Mouse (Mus musculus) right cerebral cortex, postnatal 10 days (tissue): ENCODE data around the gene Btbd17.

Source experiments
- DNase-seq, 2 experiments: peaks; one replicate each; pipeline ENCODE4 v3.0.0; 2021; ENCODE audit warnings: low spot score in 2 of 2

Btbd17 gene

DNA sequence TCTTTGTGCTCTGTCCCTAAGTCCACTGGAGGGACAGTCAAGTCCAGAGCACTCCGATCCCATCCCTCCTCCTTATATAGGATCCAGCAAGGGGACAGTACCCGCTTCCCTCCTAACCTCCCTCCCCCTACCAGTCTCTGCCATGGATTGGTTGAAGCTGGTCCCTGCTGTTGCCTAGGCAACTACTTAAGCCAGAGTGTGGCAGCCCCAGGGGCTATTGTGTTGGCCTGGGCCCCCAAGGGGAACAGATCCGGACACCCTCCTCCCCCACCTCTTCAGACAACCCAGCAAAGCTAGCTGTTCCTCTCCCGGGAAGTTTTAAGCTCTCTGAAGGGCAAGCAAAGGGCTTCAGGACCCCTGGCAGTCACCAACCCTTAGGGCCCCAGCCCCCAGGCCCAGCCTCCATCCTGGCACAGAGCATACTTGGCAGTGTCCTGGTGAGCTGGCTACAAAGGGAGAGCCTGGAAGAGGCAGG is at the start of gene Btbd17:
Gene Btbd17 (minus strand): TSS at position 98 of the 475 bp plus-strand sequence.
- peak; percentile 85 to 89 for DNase-seq

DNA sequence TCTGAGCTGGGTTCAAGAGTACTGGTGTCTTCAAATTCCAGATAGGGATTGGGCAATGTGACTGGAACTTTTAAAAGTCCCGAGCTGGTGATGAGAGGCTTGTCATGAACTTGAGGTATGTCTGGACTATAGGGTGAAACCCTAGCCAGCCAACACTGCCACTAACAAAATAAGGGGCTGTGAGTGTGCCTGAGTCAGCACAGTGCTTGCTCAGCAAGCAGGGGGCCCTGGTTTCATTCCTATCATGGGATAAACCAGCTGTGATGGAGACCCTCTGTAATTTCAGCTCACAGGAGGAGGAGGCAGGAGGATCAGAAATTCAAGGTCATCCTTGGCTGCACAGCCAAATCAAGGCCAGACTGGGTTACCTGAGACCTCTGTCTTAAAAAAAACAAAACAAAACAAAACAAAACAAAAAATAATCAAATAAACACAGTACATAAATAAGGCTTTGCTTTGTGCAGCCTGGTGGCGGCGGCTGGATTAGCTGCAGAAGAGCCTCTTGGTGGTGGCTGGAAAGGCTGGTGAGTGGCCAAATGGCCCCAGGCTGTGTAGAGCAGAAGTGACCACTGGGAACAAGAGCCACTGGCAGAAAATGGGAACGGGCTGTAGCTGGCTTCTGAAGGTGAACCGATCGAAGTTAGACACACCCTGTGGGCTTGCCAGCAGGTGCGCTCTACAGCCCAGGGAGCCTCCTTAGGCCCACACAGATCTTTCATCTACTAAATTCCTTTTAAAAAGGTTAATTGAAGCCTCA is 48.9 kb upstream of the Btbd17 start:
- DNase-seq, result no peak

DNA sequence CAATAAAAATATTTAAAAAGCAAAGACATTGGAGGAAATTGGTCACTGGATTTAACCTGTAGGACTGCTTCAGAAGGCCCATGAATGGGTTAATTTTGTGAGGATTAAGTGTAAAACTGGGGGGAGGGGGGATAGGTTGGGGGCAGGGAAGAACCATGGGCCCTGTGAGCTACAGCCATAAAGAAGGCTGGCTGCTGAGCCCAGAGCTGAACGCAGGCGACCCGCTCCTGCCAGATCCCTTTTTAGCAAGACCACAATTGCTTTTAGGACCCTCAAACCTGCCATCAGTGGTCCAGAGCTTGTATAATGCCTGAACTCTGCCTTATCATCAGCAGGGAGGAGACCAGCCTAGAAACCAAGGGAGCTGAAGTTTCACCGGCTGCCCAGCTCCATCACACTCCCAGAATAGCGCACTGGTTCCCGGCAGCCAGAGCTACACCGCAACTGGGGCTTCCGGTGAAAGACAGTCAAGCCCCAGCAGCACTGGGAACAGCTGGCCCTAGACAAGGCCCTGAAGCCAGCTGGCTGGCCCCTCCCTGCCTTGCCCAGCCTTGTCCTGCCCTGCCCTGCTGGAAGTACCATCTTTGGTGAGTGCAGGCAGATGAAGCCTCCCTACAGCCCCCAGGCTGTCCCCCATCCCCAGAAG is 48.2 kb upstream of the Btbd17 start:
- DNase-seq, result peak in 1 of 2 experiments; percentile 40

DNA sequence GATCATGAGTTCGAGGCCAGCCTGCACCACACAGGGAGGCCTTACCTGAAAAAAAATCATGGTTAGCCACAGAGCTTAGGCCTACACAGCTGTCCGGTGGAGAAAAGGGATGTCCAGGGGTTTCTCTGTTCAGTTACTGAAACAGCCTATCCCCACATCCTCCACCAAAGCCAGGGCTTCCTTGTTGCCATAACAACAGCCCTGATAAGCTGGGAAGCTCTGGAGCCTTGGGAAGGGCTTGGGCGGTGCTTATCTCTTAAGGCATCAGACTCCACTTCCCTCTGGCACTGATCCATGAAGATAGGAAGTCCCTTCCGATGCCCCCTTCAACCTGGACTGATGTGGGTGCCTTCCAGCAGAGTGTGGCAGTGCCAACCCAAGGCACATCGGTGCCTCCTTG is 37.4 kb upstream of the Btbd17 start:
- no peak for DNase-seq

DNA sequence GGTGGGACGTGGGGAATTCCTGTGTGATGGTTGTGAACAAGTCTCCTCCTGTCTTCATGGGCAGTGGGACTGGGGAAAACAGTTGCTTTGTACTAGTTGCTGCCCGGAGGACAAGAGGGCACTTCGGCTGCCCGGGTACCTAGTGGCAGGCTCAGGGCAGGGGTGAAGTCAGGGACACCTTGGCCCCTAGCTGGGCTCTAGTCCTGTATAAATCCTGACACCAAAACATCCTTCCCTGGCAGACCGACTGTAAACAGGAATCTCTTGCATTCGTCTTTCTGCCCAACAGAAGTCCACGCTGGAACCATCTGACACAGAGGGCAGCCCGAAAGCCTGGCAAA is 34.7 kb upstream of the Btbd17 start:
- no peak for DNase-seq

DNA sequence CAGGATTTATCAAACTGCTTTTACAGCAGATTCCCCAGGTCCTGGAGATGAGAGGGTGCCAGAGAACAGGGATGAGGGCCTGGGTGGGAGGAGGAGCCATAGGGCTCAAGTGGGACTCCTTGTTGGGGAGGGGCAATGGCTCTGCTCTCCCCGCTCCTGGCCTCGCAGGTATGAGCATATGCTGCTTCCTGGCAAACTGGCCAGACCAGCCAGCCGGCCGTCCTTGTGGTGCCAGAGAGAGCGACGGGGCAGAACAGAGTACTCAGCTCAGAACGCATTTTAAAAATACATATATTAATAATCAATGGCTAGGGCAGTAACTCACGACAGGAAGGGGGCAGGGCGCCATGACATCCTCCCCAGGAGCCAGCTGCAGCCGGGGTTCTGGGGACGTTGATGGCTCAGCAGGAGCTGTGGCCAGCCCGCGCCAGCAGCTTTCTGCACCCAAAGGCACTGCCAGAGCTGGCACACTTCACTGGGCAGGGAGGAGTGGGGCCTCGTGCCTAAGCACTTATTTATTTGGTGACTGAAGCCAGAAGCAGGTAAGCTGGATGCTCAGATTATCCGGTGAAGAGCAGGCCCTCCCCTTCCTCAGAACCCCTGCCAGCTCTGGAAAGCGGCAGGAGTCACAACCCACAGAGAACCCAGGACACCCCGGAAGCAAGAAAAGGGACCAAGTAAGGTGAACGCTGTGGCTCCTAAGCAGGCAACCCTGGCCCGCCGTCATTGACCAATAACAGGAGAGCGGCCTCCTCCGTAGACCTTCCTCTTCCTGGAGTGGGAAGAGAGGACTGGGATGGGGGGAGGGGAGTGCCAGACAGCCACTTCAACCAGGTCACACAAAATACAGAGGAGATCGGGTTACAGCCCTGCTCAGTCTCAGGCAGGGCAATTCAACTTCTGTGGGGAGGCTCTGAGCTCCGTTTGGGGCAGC is 34.0 kb upstream of the Btbd17 start:
- no peak for DNase-seq

DNA sequence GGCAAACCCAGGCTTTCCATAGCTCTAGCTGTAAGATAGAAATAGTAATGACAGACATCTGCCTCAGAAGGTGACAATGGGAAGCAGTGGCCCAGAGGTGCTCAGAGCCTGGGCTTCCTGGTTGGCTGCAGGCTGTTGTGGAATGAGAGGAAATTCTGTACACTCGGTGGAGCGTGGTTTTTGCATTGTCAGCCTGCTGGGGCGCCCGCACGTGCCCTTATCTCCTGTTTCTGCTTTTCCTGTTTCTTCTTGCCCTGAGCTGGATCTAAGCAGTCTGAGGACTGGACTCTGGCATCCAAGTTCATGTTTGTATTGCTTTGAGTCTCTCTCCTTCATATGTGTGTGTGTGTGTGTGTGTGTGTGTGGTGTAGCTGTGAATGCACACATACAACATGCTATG is 30.9 kb upstream of the Btbd17 start:
- no peak for DNase-seq

DNA sequence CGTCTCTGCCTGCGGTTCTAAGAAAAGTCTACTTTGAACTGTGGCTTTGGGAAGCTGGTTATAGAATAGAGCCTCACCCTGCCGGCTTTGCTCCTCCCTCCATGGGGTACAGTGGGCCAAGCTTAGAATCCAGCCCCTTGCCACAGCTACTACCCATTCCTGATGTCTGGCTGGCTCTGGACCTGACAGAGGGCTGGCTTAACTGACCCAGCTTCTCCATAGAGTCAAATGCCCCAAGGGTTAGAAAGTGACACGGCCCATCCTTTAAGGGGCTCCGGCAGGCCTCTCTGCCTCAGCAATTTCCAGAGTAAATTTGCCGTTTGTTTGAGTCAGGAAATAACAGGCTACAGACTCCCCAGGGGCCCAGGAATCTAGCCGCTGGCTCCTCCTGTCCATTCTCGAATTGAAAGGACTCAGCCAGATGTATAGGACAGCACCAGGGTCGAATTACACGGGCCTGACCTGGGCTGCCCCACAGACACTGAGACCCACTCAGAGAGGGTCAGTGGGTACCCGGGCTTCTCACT is 27.5 kb upstream of the Btbd17 start:
- no peak for DNase-seq

DNA sequence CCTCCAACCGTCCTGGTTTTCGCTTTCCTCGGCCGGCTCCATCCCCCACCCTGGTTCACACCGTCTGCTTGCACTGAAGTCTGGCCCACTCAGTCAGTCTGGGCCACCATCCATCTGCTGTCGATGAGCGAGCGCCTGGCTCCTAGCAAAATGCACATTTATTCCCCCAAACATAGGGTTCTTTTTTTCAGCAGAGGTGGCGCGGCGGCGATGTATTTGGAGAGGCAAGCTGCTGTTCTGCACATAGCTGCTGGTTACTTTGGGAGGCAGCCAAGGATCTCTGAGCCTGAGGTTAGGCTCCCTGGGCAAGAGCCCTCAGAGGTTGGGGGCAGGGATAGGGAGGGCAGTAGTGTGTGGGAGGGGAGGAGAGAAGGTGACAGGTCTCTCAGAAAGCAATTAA is 27.0 kb upstream of the Btbd17 start:
- DNase-seq, result peak; percentile 92 to 95

DNA sequence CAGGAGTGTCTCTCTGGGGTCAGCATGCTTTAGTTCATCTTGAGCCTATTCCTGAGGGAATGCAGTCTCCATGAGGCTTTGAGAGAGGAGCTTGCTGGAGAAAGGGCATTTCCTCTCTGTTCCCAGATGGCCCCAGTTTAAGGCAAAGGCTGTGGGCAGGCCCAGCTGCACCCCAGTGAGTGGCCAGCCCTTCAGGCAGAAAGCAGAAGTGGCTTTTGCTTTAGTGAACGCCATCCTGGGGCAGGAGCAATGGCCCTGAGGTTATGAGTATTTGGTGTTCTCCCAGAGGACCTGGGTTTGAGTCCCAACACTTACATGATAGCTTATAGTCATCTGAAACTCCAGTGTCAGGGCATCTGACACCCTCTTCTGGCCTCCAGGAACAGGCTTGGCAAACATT is 25.6 kb upstream of the Btbd17 start:
- no peak for DNase-seq

DNA sequence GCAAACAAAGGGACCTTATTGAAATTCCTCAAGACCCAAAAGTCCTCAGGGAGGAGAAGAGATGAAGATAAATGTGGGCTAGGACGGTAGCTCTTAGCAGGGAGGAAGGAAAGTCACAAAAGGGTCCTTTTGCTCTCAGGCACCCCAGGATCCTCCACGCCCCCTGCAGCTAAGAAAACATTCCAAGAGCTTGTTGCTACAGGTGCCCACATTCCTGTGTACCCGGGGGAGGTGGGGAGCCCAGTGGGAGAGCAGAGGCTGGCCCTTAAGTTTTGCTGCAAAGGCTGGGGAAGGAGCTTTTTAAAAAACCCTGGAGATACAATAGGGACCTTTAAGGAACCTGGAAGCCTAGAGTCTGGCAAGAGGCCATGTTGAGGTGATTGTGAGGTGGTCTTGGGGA is 24.7 kb upstream of the Btbd17 start:
- no peak for DNase-seq

DNA sequence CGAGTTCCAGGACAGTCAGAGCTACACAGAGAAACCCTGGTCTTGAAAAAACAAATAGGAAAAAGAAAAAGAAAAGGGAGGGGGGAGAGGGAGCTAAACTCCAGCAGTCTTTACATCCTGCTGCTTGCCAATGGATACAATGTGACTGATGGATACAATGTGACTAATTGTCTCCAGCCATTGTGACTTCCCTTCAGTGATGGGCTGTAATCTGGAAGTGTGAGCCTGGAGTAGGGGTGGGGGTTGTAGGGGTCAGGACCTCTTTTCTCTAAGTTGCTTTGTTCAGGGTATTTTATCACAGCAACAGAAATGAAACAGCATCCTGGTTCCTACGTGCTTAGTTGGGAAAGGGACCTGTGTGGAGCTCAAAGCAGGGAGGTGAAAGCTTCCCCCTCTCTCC is 23.4 kb upstream of the Btbd17 start:
- DNase-seq, result no peak

DNA sequence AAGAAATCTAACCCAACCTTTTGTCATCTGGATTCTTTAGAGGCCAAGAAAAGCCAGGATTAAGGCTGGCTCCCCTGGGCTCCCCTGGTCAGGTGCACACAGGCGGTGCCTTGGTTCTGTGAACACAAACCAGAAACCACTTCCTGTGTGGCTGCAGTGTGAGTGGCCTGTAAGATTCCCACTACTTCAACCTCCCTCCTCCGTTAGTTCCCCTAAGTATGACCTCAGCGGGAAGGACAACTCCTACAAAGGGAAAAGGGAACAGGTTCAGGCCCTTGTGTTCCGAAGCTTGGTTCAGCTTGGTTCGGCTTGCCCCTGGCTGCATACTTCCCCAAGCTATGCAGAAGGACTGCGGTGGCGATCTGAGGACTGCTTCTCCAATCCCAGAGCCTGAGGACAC is 22.4 kb upstream of the Btbd17 start:
- no peak for DNase-seq

DNA sequence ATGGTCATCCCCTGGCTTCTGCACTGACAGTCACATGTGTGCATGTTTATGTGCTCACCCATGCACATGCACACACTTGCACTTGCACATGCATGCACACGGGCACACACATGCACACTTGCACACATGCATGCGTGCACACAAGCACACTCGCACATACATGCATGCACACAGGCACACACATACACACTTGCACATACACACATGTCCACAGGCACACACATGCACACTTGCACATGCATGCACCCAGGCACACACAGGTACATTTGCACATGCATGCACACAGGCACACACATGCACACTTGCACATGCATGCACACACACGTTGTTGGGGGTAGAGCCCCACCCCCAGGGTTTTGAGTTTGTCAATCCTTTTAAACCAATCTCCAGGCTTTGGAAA is 21.2 kb upstream of the Btbd17 start:
- DNase-seq, result no peak

DNA sequence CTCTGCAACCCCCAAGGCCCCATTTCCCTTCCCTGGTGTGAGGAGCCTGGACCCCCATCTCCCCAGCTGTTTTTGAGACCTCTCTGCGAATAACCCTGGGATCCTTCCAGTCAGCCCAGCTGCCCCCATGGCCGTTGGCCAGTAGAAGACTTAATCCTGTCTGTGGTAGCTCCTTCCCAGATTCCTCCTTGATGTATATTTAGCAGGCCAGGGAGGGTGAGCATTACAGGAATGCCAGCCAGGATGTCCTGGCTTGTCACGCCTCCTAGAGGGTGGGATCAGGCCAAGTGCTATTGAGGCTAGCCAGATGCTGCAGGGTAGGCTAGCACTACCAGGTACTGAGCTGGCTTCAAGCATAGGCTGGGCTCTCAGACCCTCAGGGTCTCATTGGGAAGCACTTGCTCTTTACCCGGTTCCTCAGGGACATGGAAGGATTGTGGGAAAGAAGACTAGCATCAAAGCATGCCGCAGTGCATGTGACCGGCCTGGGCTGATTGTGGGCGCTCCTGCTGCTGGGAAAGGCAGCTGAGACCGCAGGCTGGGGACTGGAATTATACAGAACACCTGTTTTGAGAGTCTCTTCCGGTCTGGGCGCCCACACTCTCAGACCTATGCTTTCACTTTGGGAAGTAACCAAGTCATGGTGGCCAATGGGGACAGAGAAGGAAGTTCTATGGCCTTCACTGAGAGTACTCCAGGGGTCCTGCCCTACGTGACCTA is 19.3 kb upstream of the Btbd17 start:
- no peak for DNase-seq

DNA sequence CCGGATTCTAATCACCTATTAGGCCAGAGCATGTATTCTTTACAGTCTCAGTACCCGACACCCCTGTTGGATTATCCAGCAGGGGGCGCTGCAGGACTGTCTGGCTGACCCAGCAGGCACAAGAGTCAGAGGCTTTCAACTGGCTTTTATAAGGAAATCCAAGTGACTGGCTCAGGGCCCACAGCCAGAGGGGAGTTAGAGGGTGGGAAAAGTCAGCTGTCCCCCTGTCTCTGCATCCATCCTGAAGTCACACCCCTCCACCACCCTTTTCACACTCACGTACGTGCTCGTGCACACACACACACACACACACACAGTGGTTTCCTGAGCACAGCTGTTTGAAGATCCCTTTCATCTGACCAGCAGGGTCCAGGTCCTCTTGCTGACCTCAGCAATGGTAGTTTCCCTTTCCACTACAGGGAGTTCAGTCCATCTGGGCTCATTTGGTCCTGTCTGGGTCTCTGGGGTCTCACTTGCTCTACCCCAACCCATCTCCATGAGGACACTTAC is 17.0 kb upstream of the Btbd17 start:
- peak; percentile 83 to 93 for DNase-seq

DNA sequence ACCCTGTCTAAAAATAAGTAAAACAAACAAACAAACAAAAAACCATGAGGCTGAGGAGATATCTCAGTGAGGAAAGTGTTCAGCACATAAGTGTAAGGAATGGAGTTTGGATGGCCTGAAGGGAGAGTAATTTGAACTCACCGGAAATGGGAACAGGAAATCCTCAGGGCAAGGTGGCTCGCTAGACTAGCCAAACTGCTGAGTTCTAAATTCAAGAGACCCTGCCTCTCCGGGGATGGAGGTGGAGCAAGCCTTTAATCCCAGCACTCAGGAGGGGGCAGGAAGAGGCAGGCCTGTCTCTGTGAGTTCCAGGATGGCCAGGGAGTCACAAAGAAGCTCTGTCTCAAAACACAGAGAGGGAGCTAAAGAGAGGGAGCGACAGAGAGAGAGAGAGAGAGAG is 14.6 kb upstream of the Btbd17 start:
- no peak for DNase-seq

DNA sequence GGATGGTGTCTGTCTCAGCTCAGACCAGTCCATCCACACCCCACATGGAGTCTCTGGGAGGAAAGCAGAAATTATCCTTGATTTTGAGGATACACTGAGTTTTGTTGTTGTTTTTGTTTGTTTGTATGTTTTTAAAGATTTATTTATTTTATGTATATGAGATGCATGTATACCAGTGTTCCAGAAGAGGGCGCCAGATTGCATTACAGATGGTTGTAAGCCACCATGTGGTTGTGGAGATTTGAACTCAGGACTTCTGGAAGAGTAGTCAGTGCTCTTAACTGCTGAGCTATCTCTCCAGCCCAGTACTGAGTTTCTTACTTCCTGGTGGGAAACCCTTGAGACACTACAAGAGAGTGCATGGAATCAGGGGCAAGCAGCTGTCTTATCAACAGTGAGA is 13.6 kb upstream of the Btbd17 start:
- no peak for DNase-seq

DNA sequence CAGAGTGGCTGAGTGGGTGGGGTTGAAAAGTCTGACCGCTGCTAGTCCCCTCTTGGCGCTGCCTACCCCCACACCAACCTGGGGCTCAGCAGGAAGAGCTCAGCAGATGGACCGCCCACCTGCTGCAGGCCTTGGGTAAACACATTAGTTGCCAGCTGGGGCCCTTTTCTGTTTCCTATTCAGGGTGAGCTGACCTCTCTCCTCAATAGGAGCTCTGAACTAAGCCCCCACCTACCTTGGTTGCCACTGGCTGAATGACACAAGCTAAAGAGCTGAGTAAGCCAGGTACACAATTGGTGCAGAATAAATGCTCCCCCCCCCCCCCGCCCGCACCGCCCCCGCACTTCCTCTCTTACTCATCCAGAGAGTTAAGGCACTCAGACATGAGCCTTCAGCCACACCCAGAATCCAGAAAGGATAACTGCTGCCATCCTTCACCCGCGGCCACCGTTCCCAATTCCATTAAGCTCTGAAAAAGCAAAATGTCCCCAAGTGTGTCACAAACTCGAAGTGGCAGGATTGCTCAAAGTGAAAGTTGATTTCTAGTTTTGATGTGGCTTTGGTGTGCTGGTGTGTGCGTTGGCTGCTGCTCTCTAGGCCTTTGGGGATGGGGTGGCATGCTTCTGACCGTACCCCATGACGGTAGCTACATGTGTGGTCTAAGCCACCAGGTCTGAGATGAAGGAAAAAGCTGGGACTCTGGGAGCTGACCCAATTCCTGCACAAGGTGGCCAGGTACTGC is 12.1 kb upstream of the Btbd17 start:
- no peak for DNase-seq

DNA sequence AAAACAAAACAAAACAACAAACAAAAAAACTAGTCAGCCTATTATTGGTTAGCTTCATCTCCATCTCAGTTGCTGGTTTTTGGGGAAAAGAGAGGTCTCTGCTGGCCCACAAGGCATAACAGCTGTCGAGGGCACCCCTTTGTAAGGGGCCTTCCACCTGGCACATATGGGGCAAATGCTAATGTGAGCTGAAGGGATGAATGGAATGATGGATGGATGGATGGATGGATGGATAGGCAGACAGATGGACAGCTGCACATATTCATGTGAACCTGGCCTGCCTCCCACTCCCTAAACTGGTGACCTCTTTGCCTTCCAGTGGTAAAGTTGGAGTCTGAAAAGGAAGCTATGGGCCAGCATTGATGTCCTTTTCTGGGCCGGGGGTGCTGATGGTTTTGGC is 11.3 kb upstream of the Btbd17 start:
- no peak for DNase-seq

DNA sequence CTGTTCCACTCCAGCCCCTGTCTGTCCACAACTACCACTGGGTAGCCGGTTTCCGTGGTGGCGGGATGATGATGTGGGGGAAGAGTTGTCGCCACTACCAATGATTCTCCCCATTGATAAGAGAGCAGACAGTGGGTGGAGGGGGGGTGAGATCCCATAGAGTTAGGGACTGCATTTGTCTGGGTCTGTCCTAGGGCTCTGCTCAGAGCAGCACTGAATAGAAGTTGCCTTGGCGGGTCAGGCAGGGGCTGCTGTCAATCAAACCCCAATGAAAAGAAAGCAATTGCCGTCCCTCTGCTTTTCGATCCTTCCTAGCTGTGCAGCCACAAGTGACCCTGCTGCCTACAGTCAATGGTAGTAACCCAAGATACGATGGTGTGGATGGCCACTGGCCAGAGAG is 8.2 kb upstream of the Btbd17 start:
- DNase-seq, result no peak
